Mouse (Mus musculus): ENCODE measurements around the gene Fbxo44. TPM values are rescaled to one million over a fixed set of nuclear protein-coding genes. Genes with fewer than 3 reads are reported as not detected.

Gene Fbxo44
- polyA plus RNA-seq, 1 experiment: 3.1 TPM

DNA sequence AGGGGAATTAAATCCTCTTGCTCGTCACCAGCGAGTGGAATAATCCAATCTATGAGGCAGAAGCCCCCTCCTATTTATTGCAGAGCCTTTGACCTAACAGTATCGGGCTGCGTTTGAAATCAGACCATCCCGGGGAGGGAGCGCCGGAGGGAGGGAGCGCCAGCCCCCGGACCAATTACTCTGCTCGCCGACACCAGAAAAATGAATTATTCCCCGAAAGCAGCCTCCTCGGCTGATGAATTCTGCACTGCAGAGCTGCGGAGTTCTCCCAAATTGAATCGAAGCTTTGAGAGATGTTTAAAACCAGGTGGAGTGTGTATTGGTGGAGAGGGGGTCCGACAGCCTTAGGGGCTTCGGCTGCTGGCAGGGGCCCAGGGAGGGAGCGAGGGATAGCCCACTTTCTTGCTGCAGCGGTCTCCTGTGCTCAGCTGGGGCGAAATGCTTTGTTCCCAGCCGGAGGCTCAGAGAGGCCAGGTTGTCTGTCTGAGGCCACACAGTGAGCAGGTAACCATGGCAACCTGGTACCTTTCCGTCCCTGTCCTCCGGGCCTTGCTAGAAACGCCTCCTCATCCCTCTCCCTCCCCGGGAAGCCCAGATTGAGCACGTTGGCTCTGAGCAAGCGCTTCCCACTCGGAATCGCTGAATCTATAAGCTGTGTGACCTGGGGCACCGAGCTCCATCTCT, 13.7 kb upstream of the Fbxo44 start:
- TF ChIP-seq SRF (IDR thresholded peaks at IDR 0.05; ENCODE audit: control insufficient read depth, insufficient read length, low read depth) (no peak), TCF12 (IDR thresholded peaks at IDR 0.05; ENCODE audit: insufficient read depth, poor library complexity, severe bottlenecking) (no peak), TCF3 (IDR thresholded peaks at IDR 0.05; ENCODE audit: insufficient read length, low read depth) (no peak), USF1 (IDR thresholded peaks at IDR 0.05; ENCODE audit: low read depth) (no peak), E2F4 (IDR thresholded peaks at IDR 0.05; ENCODE audit: insufficient read depth) (no peak), POLR2A (IDR thresholded peaks at IDR 0.05; ENCODE audit: insufficient read length, low read depth) (no peak), REST (IDR thresholded peaks at IDR 0.05; ENCODE audit: insufficient read depth, insufficient read length) (no peak), MAX (IDR thresholded peaks at IDR 0.05; ENCODE audit: low read depth) (no peak), MYOG (IDR thresholded peaks at IDR 0.05; ENCODE audit: control insufficient read depth in 1 of 3, insufficient read depth in 1 of 3, insufficient read length in 2 of 3, low read depth in 2 of 3) (no peak), POLR2AphosphoS2 (IDR thresholded peaks at IDR 0.05; ENCODE audit: insufficient read length, low read depth) (no peak)
- no peak overlapping the region for H3K4me2 ChIP-seq (ENCODE audit: low read depth)

DNA sequence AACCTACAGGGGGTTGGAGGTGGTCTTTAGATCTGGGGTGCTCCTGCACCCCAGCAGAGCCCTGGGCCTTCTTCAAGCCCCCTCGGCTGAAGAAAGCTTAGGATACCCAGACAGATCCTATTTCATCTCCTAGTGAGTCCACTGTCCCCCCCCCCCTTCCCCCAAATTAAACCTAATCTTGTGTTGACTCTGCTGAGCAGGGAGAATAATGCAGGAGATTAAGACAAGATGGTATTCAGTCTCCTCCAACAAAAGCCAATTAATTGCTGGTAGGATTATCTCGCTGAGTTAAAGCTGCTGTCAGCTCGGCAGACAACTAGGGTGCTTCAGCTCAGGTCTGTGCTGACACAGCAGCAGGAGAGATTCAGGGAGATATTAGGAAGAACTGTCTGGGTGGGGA, 11.0 kb upstream of the Fbxo44 start:
- no peaks in the 10 kb centered on the region for H3K79me2 ChIP-seq (ENCODE audit: control insufficient read depth, insufficient read depth)
- H3ac ChIP-seq (ENCODE audit: control insufficient read depth, insufficient read length): no peak overlapping the region
- no peak for TF ChIP-seq MAX (IDR thresholded peaks at IDR 0.05; ENCODE audit: low read depth)
- no peak for TF ChIP-seq TCF3 (IDR thresholded peaks at IDR 0.05; ENCODE audit: insufficient read length, low read depth)
- TF ChIP-seq USF1 (IDR thresholded peaks at IDR 0.05; ENCODE audit: low read depth): no peak
- no peak for TF ChIP-seq CEBPB (IDR thresholded peaks at IDR 0.05; ENCODE audit: insufficient read depth, poor library complexity, severe bottlenecking)
- TF ChIP-seq POLR2A (IDR thresholded peaks at IDR 0.05; ENCODE audit: insufficient read length, low read depth): no peak
- no peak for TF ChIP-seq REST (IDR thresholded peaks at IDR 0.05; ENCODE audit: insufficient read depth, insufficient read length)
- TF ChIP-seq MYOG (IDR thresholded peaks at IDR 0.05; ENCODE audit: control insufficient read depth in 1 of 3, insufficient read depth in 1 of 3, insufficient read length in 2 of 3, low read depth in 2 of 3): no peak
- no peak for TF ChIP-seq SRF (IDR thresholded peaks at IDR 0.05; ENCODE audit: control insufficient read depth, insufficient read length, low read depth)
- TF ChIP-seq MYOD1 (IDR thresholded peaks at IDR 0.05; ENCODE audit: control insufficient read depth in 1 of 3, insufficient read length in 2 of 3, low read depth in 2 of 3): no peak
- no peak for TF ChIP-seq E2F4 (IDR thresholded peaks at IDR 0.05; ENCODE audit: insufficient read depth)
- TF ChIP-seq TCF12 (IDR thresholded peaks at IDR 0.05; ENCODE audit: insufficient read depth, poor library complexity, severe bottlenecking): no peak
- TF ChIP-seq POLR2AphosphoS2 (IDR thresholded peaks at IDR 0.05; ENCODE audit: insufficient read length, low read depth): no peak
- no peaks in the 10 kb centered on the region for H3K36me3 ChIP-seq (ENCODE audit: control insufficient read depth, insufficient read depth)
- no peak overlapping the region for H3K4me2 ChIP-seq (ENCODE audit: low read depth)
- no peak overlapping the region for H3K4me3 ChIP-seq
- peaks cover 49% of the 10 kb centered on the region for H3K27me3 ChIP-seq (ENCODE audit: control insufficient read depth, insufficient read depth, insufficient read length)

More for the DNA sequence above, 13.7 kb upstream of the Fbxo44 start:
- Histone ChIP-seq H3K79me2 (ENCODE audit: control insufficient read depth, insufficient read depth) (no peaks in the 10 kb centered on the region), H3K27me3 (ENCODE audit: control insufficient read depth, insufficient read depth, insufficient read length) (peaks cover 66% of the 10 kb centered on the region), H3ac (ENCODE audit: control insufficient read depth, insufficient read length) (no peak overlapping the region), H3K36me3 (ENCODE audit: control insufficient read depth, insufficient read depth) (no peaks in the 10 kb centered on the region), H3K4me3 (no peak overlapping the region)

GRCm38 (mm10) chr4:148170842-148171241, 10.6 kb upstream of the Fbxo44 start:
- TF ChIP-seq E2F4 (IDR thresholded peaks at IDR 0.05; ENCODE audit: insufficient read depth): peak; percentile 67
- TF ChIP-seq CEBPB (IDR thresholded peaks at IDR 0.05; ENCODE audit: insufficient read depth, poor library complexity, severe bottlenecking): no peak
- Histone ChIP-seq H3K27me3 (ENCODE audit: control insufficient read depth, insufficient read depth, insufficient read length) (peaks cover 50% of the 10 kb centered on the region), H3K4me2 (ENCODE audit: low read depth) (no peak overlapping the region), H3K79me2 (ENCODE audit: control insufficient read depth, insufficient read depth) (no peaks in the 10 kb centered on the region), H3K4me3 (no peak overlapping the region), H3K36me3 (ENCODE audit: control insufficient read depth, insufficient read depth) (no peaks in the 10 kb centered on the region), H3ac (ENCODE audit: control insufficient read depth, insufficient read length) (no peak overlapping the region)

DNA sequence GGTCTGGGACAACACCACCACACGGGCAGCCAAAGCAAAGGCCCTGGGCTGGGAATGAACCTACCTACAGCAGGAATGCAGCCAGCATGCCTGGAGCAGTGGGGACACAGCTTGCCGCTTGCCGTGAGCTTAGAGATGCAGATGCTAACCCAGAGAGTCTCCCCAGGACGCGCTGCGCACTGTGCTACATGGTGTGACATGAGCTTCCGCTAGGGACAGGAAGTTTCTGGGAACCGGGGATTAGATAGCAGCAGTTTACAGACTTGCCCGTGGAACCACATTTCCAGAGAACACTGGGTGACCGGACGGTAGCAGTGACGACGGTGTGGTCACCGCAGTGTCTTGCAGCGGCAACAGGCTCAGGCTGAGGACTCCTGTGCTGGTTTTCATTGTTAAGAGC, 9.3 kb upstream of the Fbxo44 start:
- Histone ChIP-seq H3K4me3 (no peak overlapping the region), H3K4me2 (ENCODE audit: low read depth) (peak overlapping the region; percentile 18), H3K27me3 (ENCODE audit: control insufficient read depth, insufficient read depth, insufficient read length) (peaks cover 54% of the 10 kb centered on the region), H3ac (ENCODE audit: control insufficient read depth, insufficient read length) (no peak overlapping the region), H3K79me2 (ENCODE audit: control insufficient read depth, insufficient read depth) (no peaks in the 10 kb centered on the region), H3K36me3 (ENCODE audit: control insufficient read depth, insufficient read depth) (no peaks in the 10 kb centered on the region)
- no peak for TF ChIP-seq MYOG (IDR thresholded peaks at IDR 0.05; ENCODE audit: control insufficient read depth in 1 of 3, insufficient read depth in 1 of 3, insufficient read length in 2 of 3, low read depth in 2 of 3)
- TF ChIP-seq MYOD1 (IDR thresholded peaks at IDR 0.05; ENCODE audit: control insufficient read depth in 1 of 3, insufficient read length in 2 of 3, low read depth in 2 of 3): no peak
- no peak for TF ChIP-seq REST (IDR thresholded peaks at IDR 0.05; ENCODE audit: insufficient read depth, insufficient read length)
- TF ChIP-seq TCF3 (IDR thresholded peaks at IDR 0.05; ENCODE audit: insufficient read length, low read depth): no peak
- no peak for TF ChIP-seq POLR2AphosphoS2 (IDR thresholded peaks at IDR 0.05; ENCODE audit: insufficient read length, low read depth)

DNA sequence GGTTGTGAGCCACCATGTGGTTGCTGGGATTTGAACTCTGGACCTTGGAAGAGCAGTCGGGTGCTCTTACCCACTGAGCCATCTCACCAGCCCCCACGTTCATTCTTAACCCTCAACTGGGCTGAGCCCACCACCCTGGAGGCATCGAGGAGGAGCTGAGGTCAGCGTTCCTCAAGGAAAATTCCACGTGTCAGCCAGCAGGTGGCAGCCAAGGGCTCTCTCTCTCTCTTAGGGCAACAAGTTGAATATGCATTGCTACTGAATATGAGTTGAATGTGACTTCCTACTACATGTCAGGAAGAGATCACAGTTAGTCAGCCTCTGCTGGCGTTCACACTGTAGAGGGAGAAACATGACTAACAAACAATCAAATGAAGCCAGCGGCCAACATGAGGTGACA, 8.0 kb upstream of the Fbxo44 start:
- no peaks in the 10 kb centered on the region for H3K36me3 ChIP-seq (ENCODE audit: control insufficient read depth, insufficient read depth)
- H3K79me2 ChIP-seq (ENCODE audit: control insufficient read depth, insufficient read depth): no peaks in the 10 kb centered on the region
- no peak overlapping the region for H3ac ChIP-seq (ENCODE audit: control insufficient read depth, insufficient read length)
- TF ChIP-seq E2F4 (IDR thresholded peaks at IDR 0.05; ENCODE audit: insufficient read depth) (no peak), TCF12 (IDR thresholded peaks at IDR 0.05; ENCODE audit: insufficient read depth, poor library complexity, severe bottlenecking) (no peak), CEBPB (IDR thresholded peaks at IDR 0.05; ENCODE audit: insufficient read depth, poor library complexity, severe bottlenecking) (no peak), TCF3 (IDR thresholded peaks at IDR 0.05; ENCODE audit: insufficient read length, low read depth) (no peak), MYOG (IDR thresholded peaks at IDR 0.05; ENCODE audit: control insufficient read depth in 1 of 3, insufficient read depth in 1 of 3, insufficient read length in 2 of 3, low read depth in 2 of 3) (no peak), REST (IDR thresholded peaks at IDR 0.05; ENCODE audit: insufficient read depth, insufficient read length) (no peak), USF1 (IDR thresholded peaks at IDR 0.05; ENCODE audit: low read depth) (no peak), POLR2AphosphoS2 (IDR thresholded peaks at IDR 0.05; ENCODE audit: insufficient read length, low read depth) (no peak), MAX (IDR thresholded peaks at IDR 0.05; ENCODE audit: low read depth) (no peak), MYOD1 (IDR thresholded peaks at IDR 0.05; ENCODE audit: control insufficient read depth in 1 of 3, insufficient read length in 2 of 3, low read depth in 2 of 3) (no peak), POLR2A (IDR thresholded peaks at IDR 0.05; ENCODE audit: insufficient read length, low read depth) (no peak), SRF (IDR thresholded peaks at IDR 0.05; ENCODE audit: control insufficient read depth, insufficient read length, low read depth) (no peak)
- no peak overlapping the region for H3K4me3 ChIP-seq
- no peak overlapping the region for H3K4me2 ChIP-seq (ENCODE audit: low read depth)
- peaks cover 53% of the 10 kb centered on the region for H3K27me3 ChIP-seq (ENCODE audit: control insufficient read depth, insufficient read depth, insufficient read length)

Data from myocyte (in vitro differentiated cells).